ENCODE assay signal across 8 mouse cellular contexts in the genomic region with DNA sequence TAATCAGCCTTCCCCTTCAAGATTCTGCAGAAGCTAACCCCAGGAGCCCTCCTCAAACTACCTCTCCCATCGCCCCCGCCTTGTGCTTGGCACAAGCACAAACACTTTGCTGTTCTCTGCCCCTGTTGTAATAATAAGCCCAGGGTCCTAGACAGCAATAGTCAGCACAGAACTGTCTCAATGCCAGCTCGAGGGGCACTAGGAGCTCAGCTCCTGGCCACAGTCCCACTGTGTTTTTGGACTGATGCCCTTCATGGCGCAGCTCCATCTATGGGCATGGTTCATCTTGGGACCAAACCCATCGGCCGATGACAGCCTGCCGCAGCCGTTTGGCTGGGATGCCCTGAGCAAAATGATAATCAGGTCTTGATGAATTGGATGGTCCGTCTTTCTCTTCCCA.
DNase-seq lines count a peak whose midpoint lies in the region; ATAC-seq and TF ChIP-seq lines count a peak whose summit lies in the region.

No protein-coding gene starts in this region.

- H3K36me3 ChIP-seq in liver, postnatal 0 days (replicated peaks; ENCODE audit: insufficient read depth, low read length), result no peaks in the 10 kb centered on the region

- 83% methylated on average over 9 of the region's 9 CpGs for WGBS in liver, postnatal 0 days (ENCODE audit: insufficient replicate concordance)

- no peak overlapping the region for H3K4me3 ChIP-seq in liver, postnatal 0 days (ENCODE audit: low read depth, low read length)

- DNase-seq in gastrocnemius, postnatal 10 days, result peak; percentile 26
- DNase-seq in gastrocnemius, adult 8-10 months (ENCODE audit: low spot score in 2 of 2), result no peak
- peak; percentile 8 for DNase-seq in urinary bladder, postnatal 14 days (ENCODE audit: low spot score)
- DNase-seq in urinary bladder, adult 18-20 months (ENCODE audit: low spot score in 2 of 2), result no peak
- DNase-seq in heart, postnatal 14 days, result peak; percentile 68 to 83
- peak; percentile 47 to 59 for DNase-seq in lung, postnatal 4 days
- DNase-seq in liver, postnatal 0 days, result no peak

- H3K27ac ChIP-seq in liver, postnatal 0 days (ENCODE audit: low read depth), result no peak overlapping the region

- intact Hi-C loops in heart, postnatal 14 days (cut with DNase I), result no loop called here

- no peak overlapping the region for H3K4me2 ChIP-seq in liver, postnatal 0 days (ENCODE audit: low read depth, low read length)

- no peaks in the 10 kb centered on the region for H3K4me1 ChIP-seq in liver, postnatal 0 days (ENCODE audit: insufficient read depth)

- TF ChIP-seq CTCF in liver, postnatal 0 days (IDR thresholded peaks at IDR 0.05; ENCODE audit: low read depth), result no peak

- TF ChIP-seq EP300 in liver, postnatal 0 days (IDR thresholded peaks at IDR 0.05; ENCODE audit: low read depth), result no peak

- H3K9me3 ChIP-seq in liver, postnatal 0 days (ENCODE audit: low read length), result no peaks in the 10 kb centered on the region

- no peak overlapping the region for H3K9ac ChIP-seq in liver, postnatal 0 days (replicated peaks)

- no peaks in the 10 kb centered on the region for H3K27me3 ChIP-seq in liver, postnatal 0 days (ENCODE audit: insufficient read depth, low read length)

- no peak for ATAC-seq in liver, postnatal 0 days
- ATAC-seq in megakaryocyte-erythroid progenitor cell, adult 5-6 weeks (replicated peaks; ENCODE audit: low FRiP score, low TSS enrichment, poor library complexity, severe bottlenecking), result no peak

Comparison
In these comparisons a context has a peak if more than half of its experiments do, and no peak if none do; other contexts are left out.
1. DNase-seq: peak in gastrocnemius, postnatal 10 days (single experiment), urinary bladder, postnatal 14 days (single experiment), heart, postnatal 14 days (2 of 2) and lung, postnatal 4 days (2 of 2); none in gastrocnemius, adult 8-10 months (0 of 2), urinary bladder, adult 18-20 months (0 of 2) and liver, postnatal 0 days (single experiment).